Mouse (Mus musculus): ENCODE results near the gene Gm20388. TPM values are rescaled to one million over a fixed set of nuclear protein-coding genes. Genes with fewer than 3 reads are reported as not detected.

The Gm20388 gene
- total RNA-seq, 1 experiment: 27.0 TPM

- TF ChIP-seq CHD2 (IDR thresholded peaks at IDR 0.05; ENCODE audit: low read depth, low read length): peak; percentile 63
- TF ChIP-seq ZC3H11A (IDR thresholded peaks at IDR 0.05; ENCODE audit: borderline replicate concordance, low read depth, low read length): no peak
- peak; percentile 65; the same call in 1 of the 2 replicates for TF ChIP-seq ZNF384 (IDR thresholded peaks at IDR 0.05; ENCODE audit: low read depth, low read length)
- TF ChIP-seq MAFK (IDR thresholded peaks at IDR 0.05; ENCODE audit: insufficient read depth, low read depth, low read length): no peak
- Histone ChIP-seq H3K27ac (ENCODE audit: insufficient read depth, low read depth, low read length, poor library complexity, severe bottlenecking) (no peak overlapping the region), H3K4me1 (ENCODE audit: control insufficient read depth in 2 of 2, insufficient read depth in 2 of 2, low read length in 2 of 2, poor library complexity in 1 of 2) (no peaks in the 10 kb centered on the region), H3K36me3 (ENCODE audit: control insufficient read depth, insufficient read depth, low read length, poor library complexity, severe bottlenecking) (peaks cover 29% of the 10 kb centered on the region), H3K9ac (ENCODE audit: insufficient read depth, low read depth, low read length, poor library complexity, severe bottlenecking) (no peak overlapping the region; the same call in 1 of the 2 replicates), H3K4me3 (ENCODE audit: insufficient read depth in 1 of 2, low read depth in 1 of 2, low read length in 2 of 2, poor library complexity in 1 of 2, severe bottlenecking in 1 of 2) (no peak overlapping the region), H3K9me3 (ENCODE audit: control insufficient read depth, insufficient read depth, low read depth, low read length) (no peaks in the 10 kb centered on the region)
- DNase-seq (ENCODE audit: low read depth, low spot score): peak; percentile 67
- in situ Hi-C loops (cut with MboI; ENCODE audit: low sequenced_read_pairs in 2 of 2, unreplicated experiment in 2 of 2): no loop called here
Observed at GRCm38 (mm10) chr8:123105553-123106326, 3195.1 kb downstream of the Gm20388 start.

- H3K27ac ChIP-seq (ENCODE audit: insufficient read depth, low read depth, low read length, poor library complexity, severe bottlenecking): no peak overlapping the region
- TF ChIP-seq MAFK (IDR thresholded peaks at IDR 0.05; ENCODE audit: insufficient read depth, low read depth, low read length): no peak
- TF ChIP-seq ZNF384 (IDR thresholded peaks at IDR 0.05; ENCODE audit: low read depth, low read length): peak; percentile 85
- H3K9ac ChIP-seq (ENCODE audit: insufficient read depth, low read depth, low read length, poor library complexity, severe bottlenecking): no peak overlapping the region
- H3K9me3 ChIP-seq (ENCODE audit: control insufficient read depth, insufficient read depth, low read depth, low read length): no peaks in the 10 kb centered on the region
- H3K4me3 ChIP-seq (ENCODE audit: insufficient read depth in 1 of 2, low read depth in 1 of 2, low read length in 2 of 2, poor library complexity in 1 of 2, severe bottlenecking in 1 of 2): no peak overlapping the region
- no peaks in the 10 kb centered on the region for H3K4me1 ChIP-seq (ENCODE audit: control insufficient read depth in 2 of 2, insufficient read depth in 2 of 2, low read length in 2 of 2, poor library complexity in 1 of 2)
- peaks cover 29% of the 10 kb centered on the region for H3K36me3 ChIP-seq (ENCODE audit: control insufficient read depth, insufficient read depth, low read length, poor library complexity, severe bottlenecking)
- in situ Hi-C loops (cut with MboI; ENCODE audit: low sequenced_read_pairs in 2 of 2, unreplicated experiment in 2 of 2): no loop called here
- no peak for DNase-seq (ENCODE audit: low read depth, low spot score)
Observed at GRCm38 (mm10) chr8:123106531-123106930, 3195.9 kb downstream of the Gm20388 start.

- Histone ChIP-seq H3K4me3 (ENCODE audit: insufficient read depth in 1 of 2, low read depth in 1 of 2, low read length in 2 of 2, poor library complexity in 1 of 2, severe bottlenecking in 1 of 2) (no peak overlapping the region), H3K9ac (ENCODE audit: insufficient read depth, low read depth, low read length, poor library complexity, severe bottlenecking) (no peak overlapping the region), H3K36me3 (ENCODE audit: control insufficient read depth, insufficient read depth, low read length, poor library complexity, severe bottlenecking) (peaks cover 23% of the 10 kb centered on the region), H3K27ac (ENCODE audit: insufficient read depth, low read depth, low read length, poor library complexity, severe bottlenecking) (no peak overlapping the region), H3K4me1 (ENCODE audit: control insufficient read depth in 2 of 2, insufficient read depth in 2 of 2, low read length in 2 of 2, poor library complexity in 1 of 2) (no peaks in the 10 kb centered on the region), H3K9me3 (ENCODE audit: control insufficient read depth, insufficient read depth, low read depth, low read length) (no peaks in the 10 kb centered on the region)
- DNase-seq (ENCODE audit: low read depth, low spot score): no peak
- TF ChIP-seq MAFK (IDR thresholded peaks at IDR 0.05; ENCODE audit: insufficient read depth, low read depth, low read length): no peak
- no peak for TF ChIP-seq ZC3H11A (IDR thresholded peaks at IDR 0.05; ENCODE audit: borderline replicate concordance, low read depth, low read length)
- TF ChIP-seq CHD2 (IDR thresholded peaks at IDR 0.05; ENCODE audit: low read depth, low read length): no peak
- peak; percentile 80 for TF ChIP-seq ZNF384 (IDR thresholded peaks at IDR 0.05; ENCODE audit: low read depth, low read length)
- no peak for TF ChIP-seq HCFC1 (IDR thresholded peaks at IDR 0.05; ENCODE audit: borderline replicate concordance, insufficient read depth, low read length)
- in situ Hi-C loops (cut with MboI; ENCODE audit: low sequenced_read_pairs in 2 of 2, unreplicated experiment in 2 of 2): no loop called here
Observed at GRCm38 (mm10) chr8:123108010-123108409, 3197.4 kb downstream of the Gm20388 start.

- DNase-seq (ENCODE audit: low read depth, low spot score): no peak
- H3K4me3 ChIP-seq (ENCODE audit: insufficient read depth in 1 of 2, low read depth in 1 of 2, low read length in 2 of 2, poor library complexity in 1 of 2, severe bottlenecking in 1 of 2): no peak overlapping the region
- TF ChIP-seq CHD2 (IDR thresholded peaks at IDR 0.05; ENCODE audit: low read depth, low read length): no peak
- no peak for TF ChIP-seq ZC3H11A (IDR thresholded peaks at IDR 0.05; ENCODE audit: borderline replicate concordance, low read depth, low read length)
- no peak for TF ChIP-seq MAFK (IDR thresholded peaks at IDR 0.05; ENCODE audit: insufficient read depth, low read depth, low read length)
- TF ChIP-seq HCFC1 (IDR thresholded peaks at IDR 0.05; ENCODE audit: borderline replicate concordance, insufficient read depth, low read length): no peak
- TF ChIP-seq ZNF384 (IDR thresholded peaks at IDR 0.05; ENCODE audit: low read depth, low read length): no peak
- H3K4me1 ChIP-seq (ENCODE audit: control insufficient read depth in 2 of 2, insufficient read depth in 2 of 2, low read length in 2 of 2, poor library complexity in 1 of 2): no peaks in the 10 kb centered on the region
- H3K9me3 ChIP-seq (ENCODE audit: control insufficient read depth, insufficient read depth, low read depth, low read length): no peaks in the 10 kb centered on the region
- in situ Hi-C loops (cut with MboI; ENCODE audit: low sequenced_read_pairs in 2 of 2, unreplicated experiment in 2 of 2): no loop called here
- H3K27ac ChIP-seq (ENCODE audit: insufficient read depth, low read depth, low read length, poor library complexity, severe bottlenecking): no peak overlapping the region
- H3K36me3 ChIP-seq (ENCODE audit: control insufficient read depth, insufficient read depth, low read length, poor library complexity, severe bottlenecking): peaks cover 14% of the 10 kb centered on the region
- no peak overlapping the region for H3K9ac ChIP-seq (ENCODE audit: insufficient read depth, low read depth, low read length, poor library complexity, severe bottlenecking)
Observed at GRCm38 (mm10) chr8:123108953-123109352, 3198.3 kb downstream of the Gm20388 start.
